21 mouse cellular contexts compared by ENCODE assay signal in genomic region chr4:22302262-22302661, GRCm38 (mm10).
"Had no signal": no experiment of that assay in that cellular context is flagged by ENCODE, and none has a peak within 500 bp of the region (broad histone marks: within the 10 kb centered on the region; RNA-seq: fewer than 3 reads in every experiment).

No protein-coding gene starts in this region.

- H3K36me3 ChIP-seq: limb, embryonic 12.5 days; limb, embryonic 15.5 days; liver, embryonic 15.5 days; lung, embryonic 15.5 days; midbrain, embryonic 12.5 days; midbrain, embryonic 15.5 days; neural tube, embryonic 12.5 days; neural tube, embryonic 15.5 days had no signal

- H3K4me1 ChIP-seq: limb, embryonic 12.5 days; limb, embryonic 15.5 days; liver, embryonic 15.5 days; lung, embryonic 15.5 days; neural tube, embryonic 12.5 days had no signal

- H3K27me3 ChIP-seq: limb, embryonic 12.5 days; limb, embryonic 15.5 days; liver, embryonic 15.5 days; lung, embryonic 15.5 days; midbrain, embryonic 12.5 days; midbrain, embryonic 15.5 days; neural tube, embryonic 12.5 days; neural tube, embryonic 15.5 days had no signal

- H3K9me3 ChIP-seq: limb, embryonic 15.5 days; liver, embryonic 15.5 days; lung, embryonic 15.5 days; midbrain, embryonic 15.5 days; neural tube, embryonic 12.5 days; neural tube, embryonic 15.5 days had no signal

- H3K9ac ChIP-seq: limb, embryonic 12.5 days; limb, embryonic 15.5 days; liver, embryonic 15.5 days; lung, embryonic 15.5 days; midbrain, embryonic 12.5 days; midbrain, embryonic 15.5 days; neural tube, embryonic 12.5 days; neural tube, embryonic 15.5 days had no signal

- H3K4me3 ChIP-seq: limb, embryonic 12.5 days; limb, embryonic 15.5 days; liver, embryonic 15.5 days; lung, embryonic 15.5 days; midbrain, embryonic 12.5 days; midbrain, embryonic 15.5 days; neural tube, embryonic 12.5 days; neural tube, embryonic 15.5 days had no signal

- DNase-seq: kidney, postnatal 14 days; kidney, postnatal 4 days; left cerebral cortex, postnatal 4 days; lung, adult 18-20 months; lung, postnatal 14 days; right cerebral cortex, adult 18-20 months; right cerebral cortex, postnatal 14 days; thymus, adult 2 months; thymus, postnatal 14 days; thymus, postnatal 4 days had no signal

- H3K4me2 ChIP-seq: limb, embryonic 12.5 days; limb, embryonic 15.5 days; liver, embryonic 11.5 days; liver, embryonic 15.5 days; lung, embryonic 15.5 days; midbrain, embryonic 15.5 days; neural tube, embryonic 15.5 days had no signal

- H3K27ac ChIP-seq: limb, embryonic 12.5 days; limb, embryonic 15.5 days; liver, embryonic 15.5 days; lung, embryonic 15.5 days; macrophage; midbrain, embryonic 15.5 days; neural tube, embryonic 12.5 days; neural tube, embryonic 15.5 days; stomach, postnatal 0 days had no signal
